Mouse (Mus musculus) heart, postnatal 36 days (tissue): ENCODE measurements at regions not wholly inside any gene's neighbourhood (a gene's known extent, or its start where the extent isn't known, plus 50 kb on each side); places are given as distances from the start of the nearest gene placed in this dataset.

ENCODE experiments used
- DNase-seq, 2 experiments: peaks; one replicate each; pipeline ENCODE4 v3.0.0; 2021 to 2022
- intact Hi-C: fragments of 180-260 bp; cut with DNase I; formaldehyde crosslinking; loops from one replicate; pipeline ENCODE4 v1.15.1; 2025

DNA sequence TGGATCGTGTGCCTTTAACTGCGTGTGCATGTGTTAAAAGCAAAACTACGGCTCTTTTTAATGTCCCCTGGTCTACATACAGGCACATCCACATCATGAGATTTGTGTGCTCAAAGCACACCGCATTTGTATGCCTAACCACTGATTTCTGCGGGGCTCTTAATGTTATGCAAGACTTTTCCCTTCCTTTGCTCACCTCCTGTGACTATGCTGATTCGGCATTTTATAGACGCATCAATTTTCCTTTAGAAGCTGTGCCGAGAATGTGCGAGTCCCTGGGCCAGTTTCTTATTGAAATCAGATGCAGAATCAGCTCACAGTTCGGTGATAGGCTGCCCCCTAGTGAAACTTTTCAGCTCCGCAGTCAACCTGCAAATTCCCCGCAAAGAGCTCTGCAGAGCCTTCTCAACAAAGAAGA lies 124.1 kb upstream of the Tank start:
- peak; percentile 85 to 88 for DNase-seq
- intact Hi-C loops = loop anchor here (1.0 to 5.0 kb wide), 5 partner anchors 52 to 846 kb away; no protein-coding TSS in a partner anchor

DNA sequence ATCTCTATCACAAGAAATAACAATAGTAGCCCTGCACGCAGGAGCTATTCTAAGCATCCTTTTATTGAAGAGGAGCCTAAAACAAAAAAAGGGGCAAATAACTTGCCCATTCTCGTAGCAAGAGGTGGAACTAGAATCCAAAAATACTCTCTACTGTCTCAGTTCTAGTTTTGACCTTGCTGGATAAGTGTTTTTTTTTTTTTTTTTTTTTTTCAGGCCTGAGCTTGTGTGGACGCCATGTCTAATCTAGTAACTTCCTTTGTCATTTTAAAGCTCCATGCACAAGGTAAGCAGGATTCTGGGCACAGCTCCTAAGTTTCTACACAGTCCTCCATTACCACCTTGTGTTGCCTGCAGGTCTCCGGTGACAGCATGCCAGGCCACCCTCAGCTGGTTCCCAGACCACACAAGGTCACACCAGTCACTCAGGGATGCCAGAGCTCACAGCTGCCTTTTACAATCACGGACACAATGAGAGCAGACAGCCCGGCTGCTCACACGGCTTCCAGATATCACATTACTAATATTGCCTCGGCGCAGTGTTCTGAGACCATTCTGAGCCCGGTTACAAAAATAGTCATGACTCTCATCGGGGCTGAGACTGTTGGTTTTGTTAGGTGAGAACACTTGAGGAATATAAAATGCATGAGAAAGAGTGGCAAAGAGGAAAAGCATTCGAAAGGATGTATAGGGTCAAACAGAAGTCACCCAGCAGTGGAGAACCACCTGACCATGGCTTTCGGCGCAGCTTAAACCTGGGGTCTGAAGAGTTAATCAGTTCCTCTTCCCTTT lies 124.7 kb upstream of the Tank start:
- intact Hi-C loops = loop anchor here (1.0 to 5.0 kb wide), 5 partner anchors 51 to 845 kb away; no protein-coding TSS in a partner anchor
- peak; percentile 39 to 47 for DNase-seq

DNA sequence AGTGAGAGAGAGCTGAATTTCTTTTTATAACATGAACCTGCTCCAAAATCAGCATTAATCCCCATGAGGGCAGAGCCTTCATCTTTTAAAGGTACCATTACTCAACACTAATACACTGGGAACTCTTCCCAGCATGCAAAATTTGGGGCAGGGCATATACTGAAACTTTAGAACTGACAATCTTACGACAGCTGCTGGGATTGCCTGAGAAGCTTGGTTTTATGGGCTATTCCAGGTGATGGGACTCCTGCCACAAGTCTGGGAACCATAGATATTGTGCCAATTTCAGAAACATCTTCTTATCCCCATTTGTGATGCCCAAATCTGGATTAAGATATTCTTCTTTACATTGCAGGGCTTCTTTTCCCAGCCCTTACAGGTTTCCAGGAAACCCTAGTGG lies 125.8 kb upstream of the Tank start:
- no peak for DNase-seq
- intact Hi-C loops = loop anchor here (5.0 kb wide), 2 partner anchors 550 to 650 kb away; no protein-coding TSS in a partner anchor

DNA sequence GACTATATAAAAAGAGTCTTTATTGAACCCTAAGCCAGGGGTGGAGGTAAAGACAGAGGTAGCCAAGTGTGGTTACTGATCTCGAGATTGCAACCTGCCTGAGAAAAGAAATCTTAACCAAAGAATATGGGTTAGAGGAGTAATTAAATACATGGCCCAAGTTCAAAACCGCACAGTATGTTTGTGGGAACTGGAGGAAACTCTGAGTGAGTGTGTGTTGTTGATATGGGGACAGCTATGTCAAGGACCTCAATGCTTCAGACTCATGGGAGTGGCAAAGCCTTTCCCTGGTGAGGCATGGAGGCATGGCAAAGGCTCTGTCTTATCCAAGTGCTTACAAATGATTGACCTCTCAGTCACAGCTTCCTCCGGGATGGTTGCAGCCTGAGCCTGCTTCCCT lies 127.7 kb upstream of the Tank start:
- no peak for DNase-seq
- intact Hi-C loops = loop anchor here (5.0 kb wide), 2 partner anchors 548 to 648 kb away; no protein-coding TSS in a partner anchor

DNA sequence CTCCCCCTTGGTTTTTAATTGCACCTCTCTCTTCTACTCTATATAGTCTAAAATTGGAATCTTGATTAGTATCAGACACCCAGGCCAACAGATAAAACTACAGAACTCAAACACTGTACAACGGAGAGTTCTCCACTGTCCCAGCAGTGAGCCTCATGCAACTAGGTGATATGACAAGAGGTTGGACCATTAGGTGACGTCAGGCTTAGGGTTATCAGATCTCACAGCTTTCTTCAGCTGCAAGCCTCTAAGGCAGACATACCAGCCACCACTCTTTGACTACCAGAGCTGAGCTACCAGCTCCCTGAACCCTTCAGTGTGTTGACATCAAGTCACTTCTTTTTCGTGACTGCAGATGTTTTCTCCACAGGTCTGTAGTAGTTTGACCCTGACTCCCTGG lies 141.8 kb upstream of the Tank start:
- DNase-seq = no peak
- intact Hi-C loops = no loop called here

DNA sequence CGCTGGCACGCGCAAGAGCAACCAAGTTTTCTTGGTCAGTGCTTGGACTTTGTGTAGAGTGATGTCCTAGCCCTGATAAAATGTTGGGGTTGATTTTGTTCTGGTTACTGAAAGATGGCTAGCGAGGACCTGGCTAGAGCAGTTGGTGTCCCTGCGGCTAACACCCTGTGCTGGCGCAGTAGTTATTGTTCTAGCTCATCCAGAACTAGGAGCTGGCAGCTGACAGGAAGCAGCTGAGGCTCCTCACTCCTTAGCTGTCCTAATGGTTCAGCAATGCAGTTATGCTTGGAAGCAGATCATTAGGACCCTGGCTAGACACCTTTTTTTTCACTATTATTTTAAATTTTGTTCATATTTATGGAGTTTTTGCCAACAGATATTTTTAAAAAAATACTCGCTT lies 170.5 kb upstream of the Tank start:
- peak; percentile 40 to 49 for DNase-seq
- intact Hi-C loops = no loop called here

DNA sequence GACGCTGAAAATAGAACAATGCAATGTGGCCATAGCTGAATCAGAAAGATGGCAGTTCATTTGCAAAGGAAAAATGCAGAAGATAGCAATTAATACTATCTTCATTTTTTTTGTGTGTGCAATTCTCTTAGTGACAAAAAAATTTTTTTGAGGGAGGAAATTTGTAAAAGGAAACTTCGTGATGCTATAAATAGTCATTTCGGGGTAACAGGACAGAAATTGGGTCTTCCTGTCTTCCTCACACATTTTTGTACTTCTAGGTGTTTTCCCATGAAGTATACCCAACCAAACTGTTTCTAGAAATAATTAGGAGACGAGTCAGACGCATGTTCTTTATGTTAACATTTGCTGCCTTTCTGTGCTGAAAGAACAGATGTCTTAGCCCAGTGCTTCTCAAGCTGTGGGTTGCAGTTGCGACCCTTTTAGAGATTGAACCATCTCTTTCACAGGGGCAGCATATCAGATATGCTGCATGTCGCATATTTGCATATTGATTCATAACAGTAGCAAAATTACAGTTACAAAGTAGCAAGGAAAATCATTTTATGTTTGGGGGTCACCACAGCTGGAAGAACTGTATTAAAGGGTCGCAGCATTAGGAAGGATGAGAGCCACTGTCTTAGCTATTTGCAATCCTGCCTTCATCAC lies 172.2 kb upstream of the Tank start:
- DNase-seq = no peak
- intact Hi-C loops = no loop called here

DNA sequence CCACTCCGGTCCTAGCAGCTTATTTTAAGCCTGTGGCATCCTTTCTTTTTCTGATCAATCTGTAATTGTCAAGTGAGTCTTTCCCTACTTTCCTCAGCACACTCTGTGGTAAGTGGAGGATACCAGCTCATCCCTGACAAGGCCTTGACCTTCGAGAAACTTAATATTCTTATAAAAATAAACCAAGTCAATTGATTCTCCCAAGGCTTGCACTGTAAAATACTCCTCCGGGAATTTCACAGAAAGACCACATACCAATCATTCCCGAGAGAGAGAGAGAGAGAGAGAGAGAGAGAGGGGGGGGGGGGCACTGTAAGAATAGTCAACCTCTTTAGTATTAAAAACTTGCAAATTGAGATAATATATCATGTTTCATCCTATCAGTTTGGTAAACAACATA lies 173.1 kb upstream of the Tank start:
- no peak for DNase-seq
- intact Hi-C loops = no loop called here

DNA sequence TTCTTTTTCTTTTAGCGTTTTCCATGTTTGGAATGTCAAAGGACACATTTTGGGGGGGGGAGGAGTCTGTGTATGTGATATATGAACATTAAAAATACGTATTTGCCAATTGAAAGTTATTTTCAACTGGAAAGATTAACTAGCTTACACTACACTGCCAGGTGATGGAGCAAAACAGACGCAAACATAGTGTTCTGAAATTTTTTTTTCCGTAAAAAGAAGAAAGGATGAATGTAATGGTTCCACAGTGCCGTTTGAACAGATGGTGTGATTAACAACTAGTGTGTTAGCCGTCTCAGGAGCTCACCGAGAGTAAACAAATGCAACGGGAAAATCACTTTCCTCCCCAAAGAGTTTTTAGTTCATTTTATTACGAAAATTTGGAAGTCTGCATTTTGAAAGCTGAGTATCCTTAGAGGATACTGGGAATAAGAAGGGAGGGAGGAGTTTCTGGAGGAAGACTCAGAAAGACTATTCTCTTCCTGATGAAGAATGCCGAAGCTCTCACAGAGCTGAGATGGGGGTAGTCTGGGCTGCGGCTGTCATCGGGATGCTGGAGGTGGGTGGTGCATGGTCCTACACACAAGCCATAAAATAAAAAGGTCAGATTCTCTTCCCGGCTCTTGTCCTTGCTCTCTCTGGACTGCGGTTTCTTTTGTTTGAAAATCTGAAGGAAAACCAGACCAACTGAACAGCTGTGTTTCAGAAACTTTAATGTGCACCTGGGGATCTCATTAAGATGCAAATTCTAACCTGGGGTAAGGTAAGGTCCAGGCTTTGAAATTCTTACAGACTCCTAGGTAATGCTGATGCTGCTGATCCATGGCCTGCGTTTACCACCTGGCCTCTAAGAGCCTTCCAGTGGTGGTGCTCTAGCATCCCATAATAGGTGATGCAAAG lies 175.5 kb upstream of the Tank start:
- DNase-seq = peak in 1 of 2 experiments; percentile 12

DNA sequence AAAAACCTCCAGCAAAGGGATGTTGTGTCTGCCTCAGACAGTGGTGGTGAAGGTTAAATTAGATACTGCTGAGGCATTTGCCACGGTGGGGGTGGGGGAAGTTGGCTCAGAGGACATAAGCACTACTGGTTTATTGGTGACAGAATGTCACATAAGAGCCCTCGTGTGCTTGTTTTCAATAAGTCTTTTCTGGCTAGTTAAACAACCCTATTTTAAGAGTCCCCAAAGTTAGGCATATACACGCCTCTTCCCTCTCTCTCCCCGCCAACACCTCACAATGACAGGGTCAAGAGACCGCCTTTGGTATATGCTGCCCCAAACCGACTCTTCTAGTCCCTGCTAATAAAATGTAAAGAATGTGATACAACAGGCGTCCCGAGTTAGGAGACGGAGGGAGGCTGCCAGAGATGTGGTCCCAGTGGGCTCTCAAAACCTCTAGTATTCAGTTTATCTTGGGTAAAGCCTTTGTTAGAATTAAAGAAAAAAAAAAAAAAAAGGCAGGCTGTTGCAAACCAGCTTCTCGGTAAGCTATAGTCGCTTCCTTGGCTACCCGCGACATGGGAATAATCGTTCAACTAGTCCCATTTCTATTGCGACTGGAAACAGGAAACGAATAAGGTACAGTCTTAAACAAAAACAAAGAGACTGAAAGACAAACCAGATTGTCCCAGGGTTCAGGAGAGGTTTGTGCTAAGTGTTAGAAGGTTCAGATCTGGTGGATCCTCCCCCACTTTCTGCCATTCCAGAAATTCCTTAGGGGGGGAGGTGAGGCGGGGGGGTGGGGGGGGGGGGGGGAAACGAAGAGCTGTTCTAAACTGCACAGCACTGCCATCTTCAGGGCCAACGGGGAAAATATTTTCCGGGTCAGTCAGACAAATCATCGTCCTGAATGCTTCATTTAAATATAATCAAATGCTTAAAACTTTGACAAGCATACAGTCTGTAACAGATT lies 176.5 kb upstream of the Tank start:
- DNase-seq = peak; percentile 78 to 82
- intact Hi-C loops = loop anchor here (1.0 to 5.0 kb wide), 8 partner anchors 53 to 681 kb away; partner anchors contain the start of gene Rbms1

More for the DNA sequence above, 175.5 kb upstream of the Tank start:
- intact Hi-C loops = loop anchor here (2.0 to 5.0 kb wide), 6 partner anchors 52 to 682 kb away; no protein-coding TSS in a partner anchor

DNA sequence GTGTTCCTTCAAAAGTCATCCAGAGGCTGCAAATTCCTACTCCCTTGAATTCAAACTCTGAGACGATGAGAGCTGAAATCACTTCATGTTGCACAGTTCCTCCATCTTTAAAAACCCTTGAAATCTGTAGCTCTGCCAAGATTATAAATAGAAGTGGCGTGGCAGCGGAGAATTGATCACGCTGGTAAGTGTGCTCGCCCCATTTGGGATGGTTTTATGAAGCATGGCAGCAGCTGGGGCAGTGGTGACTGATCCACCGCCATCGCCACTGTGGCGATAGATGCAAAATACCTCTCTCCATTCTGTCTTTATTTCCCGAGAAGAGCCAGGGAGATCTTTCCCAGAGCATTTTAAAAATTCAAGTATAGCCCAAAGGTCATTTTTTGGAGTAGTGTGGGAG lies 179.8 kb upstream of the Tank start:
- intact Hi-C loops = no loop called here
- DNase-seq = peak in 1 of 2 experiments; percentile 10

DNA sequence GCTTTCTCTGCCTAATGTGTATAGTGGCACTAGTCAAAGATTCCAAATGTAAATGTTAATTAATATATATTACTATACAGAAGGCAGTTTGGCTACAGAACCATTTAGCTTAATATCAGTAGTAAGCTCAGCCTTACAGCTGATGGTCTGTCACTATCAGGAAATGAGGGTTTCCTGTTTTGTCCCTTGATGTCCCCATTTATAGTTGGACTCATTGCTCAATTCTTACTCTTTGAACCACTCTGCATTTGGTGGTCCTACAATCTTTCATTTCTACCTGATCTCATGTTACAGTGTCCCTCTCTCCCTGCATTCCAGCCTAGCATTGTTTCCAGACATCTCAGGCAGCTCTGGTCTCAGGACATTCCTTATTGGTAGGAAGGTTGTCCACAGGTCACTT lies 188.8 kb upstream of the Tank start:
- DNase-seq = no peak
- intact Hi-C loops = no loop called here

DNA sequence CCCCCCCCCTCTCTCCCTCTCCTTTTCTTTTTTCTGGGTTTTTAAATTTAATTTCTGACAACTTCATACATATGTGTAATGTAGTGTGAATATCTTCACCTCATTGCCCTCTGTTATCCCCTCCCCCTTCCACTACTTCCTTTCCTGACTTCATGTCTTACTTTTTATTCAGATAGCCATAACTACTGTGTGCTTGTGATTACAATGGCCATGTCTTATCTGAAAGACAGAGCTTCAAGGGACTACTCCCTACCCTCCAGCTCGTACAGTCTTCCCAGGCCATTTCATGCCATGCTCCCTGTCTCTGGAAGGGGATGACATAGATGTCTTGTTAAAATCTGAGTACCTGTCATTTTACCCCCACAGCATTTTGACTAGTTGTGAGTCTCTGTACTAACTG lies 189.2 kb upstream of the Tank start:
- DNase-seq = no peak
- intact Hi-C loops = no loop called here

DNA sequence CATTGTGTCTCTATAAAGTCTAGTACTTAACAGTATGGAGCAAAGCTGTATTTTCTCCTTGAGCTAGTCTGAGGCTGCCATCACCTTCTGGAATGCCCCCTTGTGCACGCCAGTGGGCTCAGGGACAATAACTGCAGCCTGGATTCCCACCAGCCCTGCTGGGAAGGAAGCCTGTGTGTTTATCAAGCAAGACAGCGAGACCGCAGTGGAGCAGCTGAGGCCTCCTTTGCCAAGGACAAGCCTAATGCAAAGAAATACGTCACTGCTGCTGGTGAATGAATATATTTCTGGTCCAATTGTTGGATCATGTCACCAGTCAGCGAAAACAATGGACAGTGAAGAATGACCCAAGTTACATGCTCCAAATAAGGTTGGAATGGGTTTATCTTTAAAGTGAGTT lies 190.8 kb upstream of the Tank start:
- intact Hi-C loops = no loop called here
- no peak for DNase-seq

DNA sequence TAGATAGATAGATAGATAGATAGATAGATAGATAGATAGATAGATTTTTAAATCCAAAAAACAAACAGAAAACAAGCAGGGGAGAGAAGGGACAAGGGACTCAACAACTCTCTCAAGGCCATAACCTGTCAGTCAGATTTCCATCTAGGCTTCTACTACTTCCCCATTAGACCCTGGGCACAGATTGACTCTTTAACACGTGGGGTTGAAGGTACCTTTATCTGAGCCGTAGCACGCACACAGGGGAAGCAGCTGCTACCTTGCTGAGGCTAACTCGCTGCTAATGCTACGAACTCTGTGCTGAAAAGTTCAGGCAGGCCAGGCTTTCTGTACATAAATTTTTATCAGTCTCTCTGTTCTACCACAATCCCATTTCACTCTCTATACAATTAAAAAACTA lies 191.4 kb upstream of the Tank start:
- intact Hi-C loops = no loop called here
- no peak for DNase-seq

DNA sequence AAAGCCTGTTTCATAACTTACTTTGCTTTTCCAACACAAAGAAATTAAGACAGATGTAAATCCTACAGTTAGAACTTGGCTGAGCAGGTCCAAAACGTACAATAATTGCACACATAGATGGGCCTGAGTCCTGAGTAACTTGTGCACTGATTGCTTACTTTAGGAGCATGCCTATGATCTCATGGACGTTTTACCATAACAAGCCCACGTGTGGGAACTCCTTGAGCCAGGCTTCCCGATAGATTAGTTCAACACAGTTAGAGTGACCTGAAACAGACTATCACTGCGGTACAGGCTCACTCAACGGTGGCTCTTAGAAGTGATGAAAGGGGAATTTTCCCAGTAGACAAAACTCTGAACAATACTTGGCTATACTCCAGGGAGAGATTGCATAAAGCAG lies 193.9 kb upstream of the Tank start:
- no peak for DNase-seq
- intact Hi-C loops = no loop called here

DNA sequence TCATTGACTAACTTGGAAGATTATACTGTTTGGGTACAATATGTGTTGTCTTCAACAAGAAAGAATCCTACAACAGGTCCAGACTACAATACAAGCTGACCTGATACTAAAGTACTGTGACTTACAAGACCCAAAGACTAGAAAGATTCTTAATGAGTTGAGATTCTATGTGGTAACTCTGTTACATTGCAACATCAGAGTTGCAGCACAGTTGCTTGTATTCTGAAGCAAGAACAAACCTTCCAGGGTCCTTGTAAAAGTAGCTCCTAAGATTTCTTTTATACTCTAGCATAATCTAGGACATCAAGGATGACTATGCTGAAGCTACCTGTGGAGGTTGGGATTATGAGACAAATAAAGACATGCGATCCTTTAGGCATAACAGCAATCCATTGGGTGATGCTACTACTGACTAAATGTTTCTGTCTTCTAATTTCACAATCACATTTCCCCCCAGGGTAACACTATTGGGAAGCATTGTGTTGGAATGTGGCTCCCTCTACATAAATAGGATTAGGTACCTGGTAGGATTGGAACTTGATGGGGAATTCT lies 194.6 kb upstream of the Tank start:
- no peak for DNase-seq
- intact Hi-C loops = no loop called here

DNA sequence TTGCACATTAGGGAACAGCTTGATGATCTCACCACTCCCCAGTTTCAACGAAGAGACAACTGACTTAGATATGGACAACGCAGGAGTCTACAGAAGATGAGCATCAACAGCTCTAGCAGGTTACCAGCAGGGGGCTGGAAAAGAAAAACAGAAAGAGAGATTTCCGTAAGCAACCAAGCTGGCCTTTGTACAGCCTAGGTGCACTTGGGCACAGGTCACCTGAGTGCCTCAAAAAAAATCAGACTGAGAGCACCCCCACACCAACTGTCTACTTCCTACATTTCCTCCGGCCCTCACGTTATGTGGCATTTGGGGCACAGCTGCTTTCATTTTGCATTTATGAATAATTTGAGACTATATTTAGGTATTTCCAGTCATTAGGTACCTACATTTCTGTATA lies 199.3 kb upstream of the Tank start:
- intact Hi-C loops = no loop called here
- no peak for DNase-seq

DNA sequence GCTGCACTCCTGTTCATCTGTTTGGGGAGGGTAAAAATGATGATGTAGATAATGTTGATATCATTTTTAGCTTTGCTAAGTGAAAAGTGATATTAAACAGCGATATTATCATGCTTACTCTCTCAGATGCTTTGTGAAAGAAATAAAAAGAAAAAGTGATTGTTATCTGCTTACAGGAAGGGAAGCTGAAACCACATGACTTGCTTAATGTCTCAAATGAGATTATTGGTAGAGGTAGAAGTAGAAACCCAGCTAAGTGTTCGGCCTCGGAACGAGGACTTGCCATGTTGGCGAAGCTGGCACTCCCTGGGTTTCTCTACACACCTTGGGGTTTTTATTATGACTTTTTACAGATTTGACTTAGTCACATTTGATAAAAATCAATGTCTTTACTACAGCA lies 200.1 kb upstream of the Tank start:
- intact Hi-C loops = no loop called here
- DNase-seq = no peak
